Mouse (Mus musculus) ovary, postnatal 36 days (tissue): ENCODE results near the gene Cd209d.
"Not testable (repeated sequence)": the region's sequence is repeated elsewhere in the genome, so short reads cannot be mapped to it uniquely, and the experiment has no call there.

ENCODE experiments used
- DNase-seq: peaks from one replicate; pipeline ENCODE4 v3.0.0; 2022; ENCODE audit warnings: low spot score, mixed read lengths

Gene Cd209d

DNA sequence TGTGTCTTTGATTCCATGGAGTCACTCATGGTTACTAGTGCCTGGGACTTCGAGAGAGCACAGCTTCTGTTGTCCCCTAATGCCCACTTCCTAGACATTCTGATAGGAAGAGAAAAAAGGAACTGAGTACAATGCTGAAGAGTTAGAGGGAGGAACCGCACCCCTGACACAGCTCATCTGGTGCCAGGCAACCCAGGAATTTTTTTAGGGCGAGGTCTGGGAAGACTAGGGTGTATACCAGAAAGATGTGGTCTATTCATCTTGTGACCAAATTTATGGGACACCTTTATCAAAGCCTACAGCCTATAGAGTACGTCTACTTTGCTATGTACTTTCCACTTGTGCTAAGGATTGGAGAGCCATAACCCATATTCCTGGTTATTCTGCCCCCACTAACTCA lies at the start of gene Cd209d:
Cd209d (minus strand) TSS at position 101 of the 400 bp plus-strand sequence.
- no peak for DNase-seq

DNA sequence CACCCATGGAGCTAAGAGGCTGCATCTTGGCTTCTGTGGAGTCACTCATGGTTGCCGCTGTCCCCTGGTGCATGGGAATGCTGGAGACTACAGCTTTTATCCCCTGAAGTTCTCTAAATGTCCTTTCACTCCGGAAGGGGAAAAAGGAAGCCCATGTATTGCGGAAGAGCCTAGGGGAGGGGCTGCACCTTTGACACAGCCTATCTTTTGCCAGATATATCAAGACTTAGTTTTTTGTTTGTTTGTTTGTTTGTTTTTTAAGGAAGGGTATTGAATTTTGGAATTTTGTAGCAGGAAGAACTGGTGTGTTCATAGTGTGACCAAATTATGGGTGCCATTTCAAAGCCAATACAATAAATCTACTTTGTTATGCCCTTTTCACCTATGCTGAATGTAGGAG lies 48.4 kb upstream of the Cd209d start, which contains the start of gene Cd209b:
Cd209b (minus strand) TSS at position 101 of the 400 bp plus-strand sequence.
- DNase-seq: no peak

DNA sequence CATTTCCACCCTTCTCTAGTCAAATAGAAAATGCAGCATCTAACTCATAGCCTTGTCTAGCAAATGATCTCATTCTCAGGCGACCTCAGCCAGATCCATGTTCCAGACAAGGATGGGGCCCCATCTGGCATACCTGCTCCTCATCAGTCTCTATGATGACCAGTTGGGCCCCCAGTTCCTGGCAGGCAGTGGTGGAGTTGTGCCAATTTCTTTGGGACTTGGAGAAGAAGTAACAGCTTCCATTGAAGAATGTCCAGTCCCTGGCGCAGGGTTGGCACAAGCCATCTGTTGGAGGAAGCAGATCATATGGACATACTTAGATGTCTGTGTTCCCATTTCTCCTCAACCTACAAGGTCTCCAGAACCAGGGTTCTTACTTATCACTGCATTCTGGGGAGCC lies 2.2 kb downstream of the Cd209d start:
- no peak for DNase-seq

DNA sequence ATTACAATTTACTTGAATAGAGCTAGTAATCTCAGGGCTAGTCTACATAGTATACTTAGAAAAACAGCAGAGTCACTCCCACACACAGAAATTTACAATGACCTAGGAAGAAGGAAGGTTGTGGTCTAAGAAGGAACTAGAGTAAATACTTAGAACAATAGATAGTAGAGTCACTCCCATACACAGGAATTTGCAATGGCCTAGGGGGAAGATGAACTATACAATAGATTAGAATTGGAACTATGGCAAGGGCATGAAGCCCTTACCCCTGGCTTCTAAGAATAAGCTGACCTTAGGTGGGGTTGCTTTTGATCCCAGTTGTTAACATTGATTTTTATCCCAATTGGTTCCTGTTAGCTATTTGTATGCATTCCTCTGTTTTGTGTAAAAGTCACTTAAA lies 15.6 kb downstream of the Cd209d start:
- DNase-seq: not testable (repeated sequence)

DNA sequence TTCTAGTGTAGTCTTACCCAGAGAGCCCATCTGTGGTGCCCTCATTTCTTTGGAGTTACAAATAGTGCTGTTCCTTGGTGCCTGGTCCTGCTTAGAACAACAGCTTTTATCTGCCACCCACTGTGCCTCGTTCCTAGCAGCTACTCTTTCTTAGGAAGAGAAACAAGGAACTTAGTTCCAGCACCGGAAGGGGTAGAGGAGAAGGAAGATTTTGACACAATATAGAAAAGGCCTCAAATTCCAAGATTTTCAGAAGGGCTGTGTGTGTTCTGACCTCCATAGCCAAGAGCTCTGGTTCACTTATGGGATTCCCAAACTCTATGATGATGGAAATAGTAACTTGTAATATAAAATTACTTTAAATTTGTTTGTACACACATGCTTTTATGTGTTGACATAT lies 24.1 kb downstream of the Cd209d start, which contains the start of gene Cd209e:
Cd209e (minus strand) TSS at position 101 of the 400 bp plus-strand sequence.
- no peak for DNase-seq
